18 mouse cellular contexts compared by ENCODE assay signal in genomic region chr14:25857940-25858339, GRCm38 (mm10). TPM values are rescaled to one million over a fixed set of nuclear protein-coding genes. Genes with fewer than 3 reads are reported as not detected.
DNase-seq lines count a peak whose midpoint lies in the region; ATAC-seq and TF ChIP-seq lines count a peak whose summit lies in the region.
"Had no signal": no experiment of that assay in that cellular context is flagged by ENCODE, and none has a peak within 500 bp of the region (broad histone marks: within the 10 kb centered on the region; RNA-seq: fewer than 3 reads in every experiment).

No protein-coding gene starts in this region.

- no peak for TF ChIP-seq CTCF in intestine, postnatal 0 days (IDR thresholded peaks at IDR 0.05; ENCODE audit: low read depth)

- peak; percentile 71 for DNase-seq in CD4-positive, CD25-positive, alpha-beta regulatory T cell, adult 2 months (ENCODE audit: low read depth, low spot score)
- DNase-seq in lung, postnatal 25 days (ENCODE audit: low spot score): no peak
- no peak for DNase-seq in testis, postnatal 14 days (ENCODE audit: low spot score)
- DNase-seq in embryonic facial prominence, embryonic 10.5 days (ENCODE audit: low spot score): no peak
- DNase-seq: B cell, adult 2 months; cerebellum, postnatal 36 days; gastrocnemius, postnatal 25 days; heart, postnatal 4 days; right cerebral cortex, postnatal 25 days had no signal

- H3K4me2 ChIP-seq in intestine, postnatal 0 days (replicated peaks; ENCODE audit: low read depth): no peak overlapping the region
- no peak overlapping the region for H3K4me2 ChIP-seq in intestine, embryonic 15.5 days (replicated peaks)
- no peak overlapping the region for H3K4me2 ChIP-seq in stomach, embryonic 15.5 days
- H3K4me2 ChIP-seq: embryonic facial prominence, embryonic 12.5 days; limb, embryonic 15.5 days; midbrain, embryonic 12.5 days had no signal

- no peak overlapping the region for H3K4me3 ChIP-seq in intestine, postnatal 0 days (ENCODE audit: low read depth, low read length)
- H3K4me3 ChIP-seq in intestine, embryonic 15.5 days (replicated peaks): no peak overlapping the region
- no peak overlapping the region for H3K4me3 ChIP-seq in stomach, embryonic 15.5 days (replicated peaks)
- no peak overlapping the region for H3K4me3 ChIP-seq in embryonic facial prominence, embryonic 10.5 days
- H3K4me3 ChIP-seq: embryonic facial prominence, embryonic 12.5 days; limb, embryonic 15.5 days; midbrain, embryonic 12.5 days had no signal

- peaks cover 9% of the 10 kb centered on the region for H3K4me1 ChIP-seq in intestine, postnatal 0 days (replicated peaks; ENCODE audit: control insufficient read depth, insufficient read depth, low read length)
- H3K4me1 ChIP-seq in intestine, embryonic 15.5 days (replicated peaks): peaks cover 33% of the 10 kb centered on the region
- H3K4me1 ChIP-seq in stomach, embryonic 15.5 days: peaks cover 23% of the 10 kb centered on the region
- peaks cover 28% of the 10 kb centered on the region for H3K4me1 ChIP-seq in embryonic facial prominence, embryonic 10.5 days
- H3K4me1 ChIP-seq: midbrain, embryonic 12.5 days had no signal

- H3K9me3 ChIP-seq in intestine, postnatal 0 days (ENCODE audit: control insufficient read depth): no peaks in the 10 kb centered on the region
- no peaks in the 10 kb centered on the region for H3K9me3 ChIP-seq in intestine, embryonic 15.5 days
- H3K9me3 ChIP-seq in stomach, embryonic 15.5 days: no peaks in the 10 kb centered on the region
- no peaks in the 10 kb centered on the region for H3K9me3 ChIP-seq in embryonic facial prominence, embryonic 10.5 days
- H3K9me3 ChIP-seq: embryonic facial prominence, embryonic 12.5 days; limb, embryonic 15.5 days; midbrain, embryonic 12.5 days had no signal

- H3K27me3 ChIP-seq in intestine, postnatal 0 days (replicated peaks; ENCODE audit: control insufficient read depth, insufficient read depth, low read length): no peaks in the 10 kb centered on the region
- no peaks in the 10 kb centered on the region for H3K27me3 ChIP-seq in intestine, embryonic 15.5 days (replicated peaks)
- H3K27me3 ChIP-seq in stomach, embryonic 15.5 days (replicated peaks): no peaks in the 10 kb centered on the region
- no peaks in the 10 kb centered on the region for H3K27me3 ChIP-seq in embryonic facial prominence, embryonic 10.5 days (replicated peaks; ENCODE audit: low read depth, poor library complexity, severe bottlenecking)
- H3K27me3 ChIP-seq: embryonic facial prominence, embryonic 12.5 days; limb, embryonic 15.5 days; midbrain, embryonic 12.5 days had no signal

- peak overlapping the region; percentile 11; the same call in 1 of the 2 replicates for H3K27ac ChIP-seq in intestine, postnatal 0 days (ENCODE audit: low read depth, low read length)
- no peak overlapping the region for H3K27ac ChIP-seq in intestine, embryonic 15.5 days
- peak overlapping the region; percentile 19; the same call in 1 of the 2 replicates for H3K27ac ChIP-seq in stomach, embryonic 15.5 days
- H3K27ac ChIP-seq in embryonic facial prominence, embryonic 10.5 days (replicated peaks): no peak overlapping the region
- H3K27ac ChIP-seq: embryonic facial prominence, embryonic 12.5 days; hindbrain, postnatal 0 days; kidney, postnatal 0 days; limb, embryonic 15.5 days; midbrain, embryonic 12.5 days had no signal

- 63% methylated on average over 8 of the region's 8 CpGs for WGBS in intestine, postnatal 0 days
- WGBS in intestine, embryonic 15.5 days: 79% methylated on average over 8 of the region's 8 CpGs
- 73% methylated on average over 8 of the region's 8 CpGs for WGBS in stomach, embryonic 15.5 days
- WGBS in embryonic facial prominence, embryonic 10.5 days: 87% methylated on average over 8 of the region's 8 CpGs

- H3K36me3 ChIP-seq in intestine, postnatal 0 days (ENCODE audit: control insufficient read depth, insufficient read depth): no peaks in the 10 kb centered on the region
- no peaks in the 10 kb centered on the region for H3K36me3 ChIP-seq in intestine, embryonic 15.5 days
- H3K36me3 ChIP-seq in stomach, embryonic 15.5 days: no peaks in the 10 kb centered on the region
- no peaks in the 10 kb centered on the region for H3K36me3 ChIP-seq in embryonic facial prominence, embryonic 10.5 days (replicated peaks)
- H3K36me3 ChIP-seq: embryonic facial prominence, embryonic 12.5 days; limb, embryonic 15.5 days; midbrain, embryonic 12.5 days had no signal

- no peak for ATAC-seq in intestine, postnatal 0 days
- no peak for ATAC-seq in intestine, embryonic 15.5 days
- 0 out of 2 replicates have a peak, but pooled peaks have one; percentile 7 for ATAC-seq in common myeloid progenitor, adult 5-6 weeks (replicated peaks; ENCODE audit: low read depth, poor library complexity, severe bottlenecking)
- ATAC-seq in stomach, embryonic 15.5 days (ENCODE audit: insufficient read depth, low FRiP score, low read depth): no peak
- ATAC-seq: hindbrain, postnatal 0 days had no signal

- H3K9ac ChIP-seq in intestine, postnatal 0 days (ENCODE audit: low read depth, low read length): no peak overlapping the region
- H3K9ac ChIP-seq in intestine, embryonic 15.5 days: no peak overlapping the region
- no peak overlapping the region for H3K9ac ChIP-seq in stomach, embryonic 15.5 days
- H3K9ac ChIP-seq: embryonic facial prominence, embryonic 12.5 days; limb, embryonic 15.5 days; midbrain, embryonic 12.5 days had no signal

RNA-seq across cellular contexts. Expression of gene Anxa11, which starts 16.0 kb away (rescaled TPM):
- 82.3 and 86.7 TPM in 2 replicates for polyA plus RNA-seq in intestine, postnatal 0 days (2015; fragmentation: Nextera tagmentation; extraction: Ambion mirVana)
- polyA plus RNA-seq in intestine, embryonic 15.5 days (2015; fragmentation: Nextera tagmentation; extraction: Ambion mirVana): 71.5 and 72.2 TPM in 2 replicates
- 7.4 and 12.9 TPM in 2 replicates for total RNA-seq in common myeloid progenitor, adult 5-6 weeks (2017)
- 44.6 and 46.8 TPM in 2 replicates for polyA plus RNA-seq in stomach, embryonic 15.5 days (2015; fragmentation: Nextera tagmentation; extraction: Ambion mirVana)
- polyA plus RNA-seq in embryonic facial prominence, embryonic 10.5 days (2016; fragmentation: Nextera tagmentation; extraction: Ambion mirVana): 5.3 and 6.1 TPM in 2 replicates

RNA-seq across cellular contexts. Expression of gene Plac9a, which starts 45.0 kb away (rescaled TPM):
- 0.46 and 1.3 TPM in 2 replicates for polyA plus RNA-seq in intestine, postnatal 0 days (2015; fragmentation: Nextera tagmentation; extraction: Ambion mirVana)
- 1.9 TPM in 1 of 2 replicates, not detected in the other for polyA plus RNA-seq in intestine, embryonic 15.5 days (2015; fragmentation: Nextera tagmentation; extraction: Ambion mirVana)
- not detected in 2 replicates for total RNA-seq in common myeloid progenitor, adult 5-6 weeks (2017)
- 0.48 and 2.3 TPM in 2 replicates for polyA plus RNA-seq in stomach, embryonic 15.5 days (2015; fragmentation: Nextera tagmentation; extraction: Ambion mirVana)
- polyA plus RNA-seq in embryonic facial prominence, embryonic 10.5 days (2016; fragmentation: Nextera tagmentation; extraction: Ambion mirVana): not detected in 2 replicates
- total RNA-seq: hindbrain, postnatal 0 days had no signal
- polyA plus RNA-seq: limb, embryonic 15.5 days; midbrain, embryonic 12.5 days had no signal

Comparison
In these comparisons a context has a peak if more than half of its experiments do, and no peak if none do; other contexts are left out.
1. H3K27ac ChIP-seq: peak in intestine, postnatal 0 days (single experiment) and stomach, embryonic 15.5 days (single experiment); none in intestine, embryonic 15.5 days (single experiment) and embryonic facial prominence, embryonic 10.5 days (single experiment).